19 mouse cellular contexts compared by ENCODE assay signal in genomic region chr16:17269872-17270271, GRCm38 (mm10).
"Had no signal": no experiment of that assay in that cellular context is flagged by ENCODE, and none has a peak within 500 bp of the region (broad histone marks: within the 10 kb centered on the region; RNA-seq: fewer than 3 reads in every experiment).

No protein-coding gene starts in this region.

- H3K4me3 ChIP-seq: layer of hippocampus, adult 2 months; limb, embryonic 10.5 days; limb, embryonic 13.5 days; megakaryocyte, embryonic 14.5 days; midbrain, embryonic 12.5 days; myocyte; neural tube, embryonic 13.5 days had no signal

- H3K36me3 ChIP-seq: limb, embryonic 13.5 days; midbrain, embryonic 12.5 days had no signal

- H3K4me2 ChIP-seq: limb, embryonic 13.5 days; lung, embryonic 14.5 days; midbrain, embryonic 12.5 days; neural tube, embryonic 13.5 days had no signal

- DNase-seq: kidney, adult 2 months; kidney, postnatal 25 days; layer of hippocampus, adult 9-11 months; lung, embryonic 14.5 days; retina, postnatal 1 day; thymus, adult 18-20 months; thymus, postnatal 36 days had no signal

- H3K4me1 ChIP-seq: limb, embryonic 10.5 days; limb, embryonic 13.5 days; midbrain, embryonic 12.5 days; neural tube, embryonic 13.5 days had no signal

- H3K27me3 ChIP-seq: limb, embryonic 13.5 days; midbrain, embryonic 12.5 days; neural tube, embryonic 13.5 days had no signal

- H3K9me3 ChIP-seq: limb, embryonic 10.5 days had no signal

- H3K27ac ChIP-seq: kidney, postnatal 0 days; layer of hippocampus, adult 2 months; limb, embryonic 10.5 days; limb, embryonic 13.5 days; macrophage; midbrain, embryonic 12.5 days; neural tube, embryonic 13.5 days had no signal

- H3K9ac ChIP-seq: limb, embryonic 13.5 days; lung, embryonic 14.5 days; midbrain, embryonic 12.5 days; neural tube, embryonic 13.5 days had no signal

- ATAC-seq: intestine, postnatal 0 days; lung, postnatal 0 days; midbrain, embryonic 16.5 days had no signal
